Mouse (Mus musculus) adrenal gland, adult 8-10 months (tissue): ENCODE results near the gene Psme2b. TPM values are rescaled to one million over a fixed set of nuclear protein-coding genes. Genes with fewer than 3 reads are reported as not detected.
"Not testable (repeated sequence)": the region's sequence is repeated elsewhere in the genome, so short reads cannot be mapped to it uniquely, and the experiment has no call there.

ENCODE experiments used
- DNase-seq: peaks from one replicate; pipeline ENCODE4 v3.0.0; 2022
- total RNA-seq, 4 experiments: library from RNA; stranded (reverse); gene quantifications; 2 replicates each; pipeline ENCODE4 v1.2.4; 2022

Psme2b gene
- total RNA-seq, 4 experiments from 2014 or later, result 6.8 to 10.7 (median 8.6) TPM

DNA sequence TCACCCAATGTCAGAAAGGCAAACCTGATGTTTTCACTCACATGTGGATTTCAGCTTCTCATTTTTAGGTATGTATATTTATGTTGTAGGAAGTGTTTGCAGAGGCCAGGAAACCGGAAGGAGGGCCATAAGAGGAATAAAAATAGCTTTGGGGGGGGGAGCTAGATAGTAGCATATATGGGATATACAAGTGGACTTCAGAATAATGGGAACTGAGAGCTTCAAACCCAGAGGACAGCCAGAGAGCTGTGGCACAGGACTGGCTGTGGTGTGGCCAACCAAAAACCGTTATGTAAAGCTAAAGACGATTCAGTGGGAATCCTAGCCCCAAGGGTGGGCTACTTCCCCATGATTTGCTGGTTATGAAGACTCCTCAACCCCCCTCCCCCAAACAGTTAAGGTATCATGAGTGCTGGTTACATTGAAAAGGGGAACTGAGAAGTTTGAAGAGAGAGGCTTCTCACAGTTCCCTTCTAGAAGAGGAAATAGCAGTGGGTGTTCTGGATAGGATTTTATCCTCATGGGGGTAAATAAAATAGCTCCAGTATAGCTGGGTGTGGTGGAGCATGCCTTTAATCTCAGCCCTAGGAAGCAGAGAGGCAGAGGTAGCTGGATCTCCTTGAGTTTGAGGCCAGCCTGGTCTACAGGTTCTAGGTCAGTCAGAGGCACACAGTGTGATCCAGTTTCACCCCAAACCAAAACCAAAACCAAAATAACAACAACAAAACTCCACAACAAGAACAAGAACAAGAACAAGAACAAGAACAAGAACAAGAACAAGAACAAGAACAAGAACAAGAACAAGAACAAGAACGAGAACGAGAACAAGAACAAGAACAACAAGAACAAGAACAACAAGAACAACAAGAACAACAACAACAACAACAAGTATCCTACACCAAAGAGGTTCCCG, 45.1 kb downstream of the Psme2b start:
- not testable (repeated sequence) for DNase-seq

- no peak for DNase-seq
Observed at GRCm38 (mm10) chr11:48898812-48899431, 47.1 kb downstream of the Psme2b start.

Other genes with a start within 250 kb of the Psme2b start
- gene Rack1, start 145.9 kb downstream of the Psme2b start, total RNA-seq, result 100 to 1,000 TPM; 568 to 660 (median 629) TPM
- 10 to 100 TPM; 35.5 to 69.9 (median 49.8) TPM for gene Trim41, start 128.8 kb downstream of the Psme2b start, total RNA-seq
- 10 to 100 TPM; 10.1 to 14.9 (median 10.9) TPM for gene Trim7, start 120.0 kb downstream of the Psme2b start, total RNA-seq
- 1 to 10 TPM; 2.9 to 3.5 (median 3.3) TPM for gene Gm12184, start 119.5 kb downstream of the Psme2b start, total RNA-seq
- 10 to 100 TPM; 21.0 to 26.7 (median 25.2) TPM for gene Irgm1, start 74.5 kb downstream of the Psme2b start, total RNA-seq
- gene Gm5431, start 44.0 kb downstream of the Psme2b start, total RNA-seq, result 1 to 10 TPM; 1.4 to 2.8 (median 2.6) TPM
- gene Olfr56, start 32.7 kb upstream of the Psme2b start, total RNA-seq, result under 1 TPM in 3 of 4 experiments, not detected in 1; 0.11 to 0.14 (median 0.12) TPM
- 1 to 10 TPM; 2.3 to 4.5 (median 3.0) TPM for gene 9930111J21Rik1, start 33.2 kb upstream of the Psme2b start, total RNA-seq
- gene Gm12185, start 46.0 kb upstream of the Psme2b start, total RNA-seq, result 1 to 10 TPM; 2.3 to 4.4 (median 3.2) TPM
- 1 to 10 TPM; 3.2 to 5.3 (median 4.2) TPM for gene Tgtp1, start 48.0 kb upstream of the Psme2b start, total RNA-seq
- 1 to 10 TPM; 3.1 to 6.9 (median 3.9) TPM for gene 9930111J21Rik2, start 105.1 kb upstream of the Psme2b start, total RNA-seq
- 1 to 10 TPM; 1.5 to 6.8 (median 3.8) TPM for gene Tgtp2, start 118.0 kb upstream of the Psme2b start, total RNA-seq
- 1 to 10 TPM; 4.4 to 7.4 (median 6.7) TPM for gene Ifi47, start 130.4 kb upstream of the Psme2b start, total RNA-seq
- 1 to 10 TPM; 1.8 to 5.0 (median 3.1) TPM for gene Olfr1396, start 168.7 kb upstream of the Psme2b start, total RNA-seq
- gene Olfr1395, start 196.1 kb upstream of the Psme2b start, total RNA-seq, result not detected
- gene Olfr1394, start 208.2 kb upstream of the Psme2b start, total RNA-seq, result not detected
- gene Btnl9, start 241.0 kb upstream of the Psme2b start, total RNA-seq, result 10 to 100 TPM; 21.5 to 41.8 (median 32.6) TPM